8 mouse cellular contexts compared by ENCODE assay signal in the genomic region with DNA sequence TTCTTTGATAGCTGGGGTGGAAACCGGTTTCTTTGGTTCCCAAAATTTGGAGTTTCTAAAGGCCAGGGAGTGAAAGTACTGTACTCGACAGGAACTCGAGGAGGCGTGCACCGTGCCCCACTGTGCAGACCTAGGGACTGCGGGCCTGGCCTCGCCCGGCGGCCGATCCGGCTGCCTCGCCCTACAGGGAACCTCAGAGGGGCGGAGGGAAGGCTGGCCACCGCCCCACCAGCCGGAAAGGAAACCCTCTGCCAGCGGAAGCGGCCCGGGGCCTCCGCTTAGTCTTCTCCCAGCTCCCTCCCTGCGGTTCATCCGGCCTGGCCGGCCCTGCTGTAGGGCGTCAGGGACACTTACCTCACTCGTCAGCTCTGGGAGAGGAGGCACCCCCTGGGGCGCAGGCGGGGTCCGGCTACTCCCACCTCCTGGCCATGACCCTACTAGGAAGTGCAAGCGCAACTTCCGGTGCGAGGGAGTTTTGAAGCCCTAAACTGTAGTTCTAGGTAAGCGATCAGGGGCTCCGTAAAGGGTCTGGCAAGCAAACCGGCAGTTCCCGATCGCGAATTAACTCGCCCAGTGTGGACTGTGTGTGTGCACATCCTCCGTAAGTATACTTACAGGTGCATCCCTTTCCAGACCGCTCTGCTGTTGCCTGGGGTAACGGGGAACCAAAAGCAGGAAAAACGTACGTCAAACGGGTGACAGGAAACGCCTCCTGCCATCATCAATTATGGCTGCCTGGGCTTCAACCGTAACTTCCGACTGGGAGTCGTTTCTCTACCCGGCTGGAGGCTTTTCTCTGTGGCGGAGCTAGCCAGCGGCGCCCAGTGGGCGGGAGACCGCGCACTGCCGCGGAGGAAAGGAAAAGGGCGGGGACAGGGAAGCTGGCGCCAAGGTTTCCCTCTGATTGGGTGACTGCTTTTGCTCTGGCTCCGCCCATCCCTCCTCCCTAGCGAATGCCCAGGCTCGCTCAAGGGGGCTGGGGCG. TPM values are rescaled to one million over a fixed set of nuclear protein-coding genes. Genes with fewer than 3 reads are reported as not detected.
DNase-seq lines count a peak whose midpoint lies in the region; ATAC-seq lines count a peak whose summit lies in the region.

Shoc2 (plus strand) TSS at position 505 of the 984 bp plus-strand sequence.
Bbip1 (minus strand) TSS at position 826 of the 984 bp plus-strand sequence.

- H3K27ac ChIP-seq in hindbrain, embryonic 11.5 days (ENCODE audit: low read depth, low read length): peak within 1 kb of the TSS; percentile 97

- no peaks in the 10 kb centered on the region; the same call in 1 of the 2 replicates for H3K4me1 ChIP-seq in hindbrain, embryonic 11.5 days (replicated peaks; ENCODE audit: control insufficient read depth, insufficient read depth, low read length)

- peak within 1 kb of the TSS; percentile 59 for H3K4me2 ChIP-seq in hindbrain, embryonic 11.5 days (replicated peaks; ENCODE audit: low read depth, low read length)

- no peaks in the 10 kb centered on the region for H3K27me3 ChIP-seq in hindbrain, embryonic 11.5 days (ENCODE audit: control insufficient read depth, insufficient read depth, low read length)

- H3K36me3 ChIP-seq in hindbrain, embryonic 11.5 days (ENCODE audit: control insufficient read depth, insufficient read depth, low read length): no peaks in the 10 kb centered on the region

- H3K9ac ChIP-seq in hindbrain, embryonic 11.5 days (ENCODE audit: low read depth, low read length): peak within 1 kb of the TSS; percentile 93

- DNase-seq in Muller cell, postnatal 12 days (ENCODE audit: inconsistent ontology term): peak; percentile 100
- peak; percentile 100 for DNase-seq in cerebellum, adult 9-11 months
- DNase-seq in frontal cortex, adult 2 months (ENCODE audit: extremely low spot score in 1 of 2, low spot score in 1 of 2): peak; percentile 98
- DNase-seq in hindbrain, embryonic 11.5 days (ENCODE audit: low spot score): peak; percentile 97
- peak; percentile 96 to 98 for DNase-seq in layer of hippocampus, postnatal 10 days (ENCODE audit: low spot score in 2 of 2)
- DNase-seq in lung, postnatal 10 days: peak; percentile 99
- peak; percentile 99 for DNase-seq in ovary, postnatal 36 days (ENCODE audit: low spot score)
- DNase-seq in thymus, postnatal 25 days: peak; percentile 99

- H3K4me3 ChIP-seq in hindbrain, embryonic 11.5 days (ENCODE audit: low read depth, low read length): peak within 1 kb of the TSS; percentile 87

- ATAC-seq in hindbrain, embryonic 11.5 days (ENCODE audit: low FRiP score): peak; percentile 96

- H3K9me3 ChIP-seq in hindbrain, embryonic 11.5 days (ENCODE audit: control insufficient read depth, low read length): no peaks in the 10 kb centered on the region

- WGBS in hindbrain, embryonic 11.5 days: 0% methylated on average over 54 of the region's 62 CpGs

RNA-seq across cellular contexts. Expression of gene Shoc2, which starts in this region (rescaled TPM):
- polyA plus RNA-seq in frontal cortex, adult 2 months (2012; rRNA removed): 29.4 and 32.7 TPM in 2 replicates
- polyA plus RNA-seq in hindbrain, embryonic 11.5 days (2014; fragmentation: Nextera tagmentation; extraction: Ambion mirVana): 80.9 and 81.1 TPM in 2 replicates
- 10 to 100 TPM; 50.3 to 56.3 TPM for total RNA-seq in layer of hippocampus, postnatal 10 days (2021)

RNA-seq across cellular contexts. Expression of gene Bbip1, which starts in this region (rescaled TPM):
- 82.4 and 87.0 TPM in 2 replicates for polyA plus RNA-seq in frontal cortex, adult 2 months (2012; rRNA removed)
- 139 and 142 TPM in 2 replicates for polyA plus RNA-seq in hindbrain, embryonic 11.5 days (2014; fragmentation: Nextera tagmentation; extraction: Ambion mirVana)
- 10 to 100 TPM; 91.9 to 92.8 TPM for total RNA-seq in layer of hippocampus, postnatal 10 days (2021)

Comparison
In these comparisons a context has a peak if more than half of its experiments do, and no peak if none do; other contexts are left out.
1. Peak in every context shown above with its lines: DNase-seq, ATAC-seq, H3K4me3 ChIP-seq and H3K27ac ChIP-seq.